Mouse (Mus musculus) T-helper 2 cell (primary cell): ENCODE results near the gene Mst1.

Source experiments
- in situ Hi-C: fragments of 300-600 bp; cut with MboI, MseI; formaldehyde crosslinking; loops from one replicate; pipeline ENCODE4 v1.15.1; 2025; ENCODE audit warnings: high pct_unique_total_duplicates

Mst1 gene

DNA sequence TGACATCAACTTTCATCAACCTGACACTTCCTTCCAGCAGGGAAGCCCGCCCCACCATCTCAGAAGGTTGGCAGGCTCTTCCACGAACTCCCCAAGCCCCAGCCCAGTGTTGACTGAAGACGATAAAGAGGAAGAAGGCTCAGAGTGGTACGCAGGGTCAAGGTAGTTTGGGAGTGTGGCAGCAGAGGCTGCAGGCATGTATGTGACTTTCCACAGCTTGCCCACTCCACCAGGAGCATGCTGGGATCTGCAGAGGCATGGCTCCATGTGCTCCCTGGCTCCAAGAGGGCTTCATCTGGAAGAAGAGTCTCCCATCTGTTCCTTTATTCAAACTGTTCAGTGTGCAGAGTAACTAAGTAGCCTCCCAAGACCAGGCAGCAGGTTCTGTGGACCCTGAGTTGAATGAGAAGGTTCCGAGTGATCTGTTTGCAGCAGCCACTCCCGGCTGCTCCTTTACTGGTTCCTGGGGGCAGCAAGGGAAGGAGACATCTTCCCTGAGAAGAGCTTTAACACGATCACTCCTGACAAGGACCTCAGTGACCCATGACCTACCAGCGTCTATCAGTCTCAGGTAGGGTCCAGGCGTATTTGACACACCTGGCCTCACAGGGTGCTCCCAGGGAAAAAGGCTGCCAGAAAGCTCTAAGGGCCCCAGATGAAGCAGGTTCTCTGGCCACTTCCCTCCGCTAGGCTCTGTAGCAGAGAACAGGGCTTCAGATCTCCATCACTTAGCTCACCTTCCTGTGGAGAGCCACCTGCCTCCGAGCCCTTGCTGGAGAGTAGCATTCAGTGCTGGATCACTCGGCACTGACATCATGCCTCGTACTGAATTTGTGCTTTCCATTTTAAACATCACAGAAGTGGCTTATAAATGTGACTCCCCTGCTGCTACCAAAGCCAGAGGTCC, 49.1 kb downstream of the Mst1 start:
- in situ Hi-C loops: no loop called here

DNA sequence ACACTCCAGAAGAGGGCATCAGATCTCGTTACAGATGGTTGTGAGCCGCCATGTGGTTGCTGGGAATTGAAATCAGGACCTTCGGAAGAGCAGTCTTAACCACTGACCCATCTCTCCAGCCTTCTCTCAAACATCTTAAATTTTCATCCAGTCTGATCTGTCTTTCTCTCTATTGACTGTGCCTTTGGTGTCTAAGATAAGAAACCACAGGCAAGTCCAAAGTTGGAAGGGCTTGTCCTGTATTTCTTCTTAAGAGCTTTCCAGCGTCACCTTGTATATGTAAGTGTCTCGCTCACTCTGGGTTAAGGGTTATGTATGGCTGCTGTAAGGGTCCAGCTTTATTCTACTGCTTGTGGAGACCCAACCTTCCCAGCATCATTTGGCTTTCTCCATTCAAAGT, 51.3 kb downstream of the Mst1 start:
- in situ Hi-C loops: no loop called here

DNA sequence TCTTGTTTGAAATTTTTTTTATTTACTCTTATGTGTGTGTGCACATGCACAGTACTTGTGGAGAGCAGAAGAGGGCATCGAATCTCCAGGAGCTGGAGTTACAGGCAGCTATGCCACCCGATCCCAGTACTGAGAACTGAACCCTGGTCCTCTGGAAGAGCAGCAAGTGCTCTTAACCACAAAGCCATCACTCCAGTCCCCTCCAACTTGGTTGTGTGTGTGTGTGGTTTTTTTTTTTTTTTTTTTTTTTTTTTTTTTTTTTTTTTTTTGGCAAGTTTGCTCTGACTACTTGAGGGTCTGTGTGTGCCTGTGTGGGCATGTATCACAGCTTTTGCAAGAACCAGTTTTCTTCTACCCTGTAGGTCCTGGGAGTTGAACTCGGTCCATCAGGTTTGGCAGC, 52.1 kb downstream of the Mst1 start:
- in situ Hi-C loops: no loop called here

DNA sequence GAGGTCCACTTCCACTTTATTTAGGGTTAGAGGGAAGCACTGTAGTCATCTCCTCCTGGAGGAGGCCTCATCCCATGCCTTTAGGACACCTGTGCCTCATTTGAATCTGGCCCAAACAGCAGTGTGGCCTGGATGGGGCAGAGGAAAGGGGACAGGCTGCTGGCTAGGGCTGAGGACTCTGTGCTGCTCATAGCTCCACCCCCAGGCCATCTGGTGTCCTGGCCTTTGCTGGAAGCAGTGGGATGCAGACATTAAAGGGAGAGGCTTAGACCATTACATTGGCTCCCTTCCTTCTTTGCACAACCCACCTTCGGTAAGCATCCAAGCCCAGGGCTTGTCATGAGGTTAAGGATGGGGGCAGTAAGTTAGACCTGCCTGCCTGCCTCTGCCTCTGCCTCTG, 53.2 kb downstream of the Mst1 start:
- in situ Hi-C loops: no loop called here
